Mouse (Mus musculus) forebrain, embryonic 15.5 days (tissue): ENCODE results near the gene Arid5b. TPM values are rescaled to one million over a fixed set of nuclear protein-coding genes. Genes with fewer than 3 reads are reported as not detected.
"Not testable (repeated sequence)": the region's sequence is repeated elsewhere in the genome, so short reads cannot be mapped to it uniquely, and the experiment has no call there.

Source experiments
- ATAC-seq: fragments of 200-750 bp; cut with Nextera tagmentation; replicated peaks from 2 replicates; pipeline ENCODE4 v1.8.0; 2017; ENCODE audit warnings: mild to moderate bottlenecking, moderate TSS enrichment, moderate library complexity
- H3K27ac ChIP-seq: fragments of 300-500 bp; sonication (generic); replicated peaks from 2 replicates; pipeline ENCODE4 v1.5.1; 2015; ENCODE audit warnings: mild to moderate bottlenecking, inconsistent platforms
- H3K27me3 ChIP-seq: fragments of 300-500 bp; sonication (generic); 2 replicates; pipeline ENCODE4 v1.6.1; 2015; ENCODE audit warnings: inconsistent platforms
- H3K36me3 ChIP-seq: fragments of 300-500 bp; sonication (generic); 2 replicates; pipeline ENCODE4 v1.6.1; 2015; ENCODE audit warnings: mild to moderate bottlenecking, inconsistent platforms
- H3K4me1 ChIP-seq: fragments of 300-500 bp; sonication (generic); 2 replicates; pipeline ENCODE4 v1.6.1; 2015; ENCODE audit warnings: inconsistent platforms
- H3K4me2 ChIP-seq: fragments of 300-500 bp; sonication (generic); replicated peaks from 2 replicates; pipeline ENCODE4 v1.6.1; 2015; ENCODE audit warnings: mild to moderate bottlenecking, inconsistent platforms
- H3K4me3 ChIP-seq: fragments of 300-500 bp; sonication (generic); 2 replicates; pipeline ENCODE4 v1.5.1; 2015; ENCODE audit warnings: mild to moderate bottlenecking, inconsistent platforms
- H3K9ac ChIP-seq: fragments of 300-500 bp; sonication (generic); replicated peaks from 2 replicates; pipeline ENCODE4 v1.6.1; 2015; ENCODE audit warnings: mild to moderate bottlenecking, inconsistent platforms
- H3K9me3 ChIP-seq: fragments of 300-500 bp; sonication (generic); 2 replicates; pipeline ENCODE4 v1.6.1; 2016; ENCODE audit warnings: inconsistent platforms
- WGBS: fragments of 180-500 bp; shearing (Covaris S2); methylation state at CpG from one replicate; pipeline ENCODE4 v1.1.7; 2015; ENCODE audit warnings: mixed read lengths; 5-methylcytosine and 5-hydroxymethylcytosine counted together
- polyA plus RNA-seq: library from polyadenylated mRNA; unstranded; fragments of >200 nt; fragmentation: Nextera tagmentation; extraction: Ambion mirVana; gene quantifications from 2 replicates; pipeline ENCODE4 v1.2.1, GENCODE M21; 2015

Gene Arid5b
- polyA plus RNA-seq, 1 experiment from 2014 or later: 15.1 TPM

DNA sequence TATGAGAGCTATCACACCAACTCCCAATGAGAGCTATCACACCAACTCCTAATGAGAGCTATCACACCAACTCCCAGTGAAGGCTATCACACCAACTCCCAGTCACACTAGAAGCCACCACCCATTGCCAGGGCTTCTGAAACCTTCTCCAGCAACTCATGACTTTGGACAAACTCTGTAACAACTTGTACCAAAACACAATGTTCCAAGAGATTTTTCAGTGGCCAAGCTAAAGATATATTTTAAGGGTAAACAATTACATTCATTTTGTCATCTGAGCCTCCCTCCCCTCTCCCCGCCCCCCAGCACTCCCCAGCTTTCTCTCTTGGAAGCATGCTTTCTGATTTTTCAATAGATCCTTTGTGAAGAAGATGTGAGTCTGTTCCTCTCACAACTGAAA is 168.9 kb downstream of the Arid5b start:
- peaks cover 38% of the 10 kb centered on the region for H3K4me1 ChIP-seq
- no peaks in the 10 kb centered on the region for H3K27me3 ChIP-seq
- H3K4me3 ChIP-seq: no peak overlapping the region
- ATAC-seq: no peak
- no peaks in the 10 kb centered on the region for H3K9me3 ChIP-seq
- 74% methylated on average over 1 of the region's 1 CpGs for WGBS
- H3K9ac ChIP-seq: no peak overlapping the region
- no peak overlapping the region for H3K27ac ChIP-seq
- H3K4me2 ChIP-seq: no peak overlapping the region
- H3K36me3 ChIP-seq: no peaks in the 10 kb centered on the region

DNA sequence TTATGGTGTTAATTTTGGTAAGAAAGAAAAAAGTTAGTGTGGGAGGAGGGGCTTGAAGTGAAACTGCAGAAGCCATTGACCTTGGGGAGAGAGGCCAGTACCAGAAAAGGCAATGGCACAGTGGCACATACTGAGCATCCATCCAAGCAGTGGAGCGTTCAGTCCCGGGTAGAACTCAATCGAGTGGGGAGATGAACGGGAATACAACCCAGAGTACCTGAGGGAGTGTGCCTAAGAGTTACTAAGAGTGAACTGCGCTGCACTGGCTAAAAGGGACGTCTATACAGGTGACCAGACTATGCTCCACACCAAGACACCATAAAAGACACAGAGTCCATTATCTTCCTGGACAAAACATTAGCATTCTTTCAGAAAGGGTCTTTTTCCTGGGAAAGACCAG is 170.8 kb downstream of the Arid5b start:
- H3K9ac ChIP-seq: no peak overlapping the region
- ATAC-seq: no peak
- H3K36me3 ChIP-seq: no peaks in the 10 kb centered on the region
- WGBS: 84% methylated on average over 6 of the region's 6 CpGs
- H3K4me3 ChIP-seq: no peak overlapping the region
- no peaks in the 10 kb centered on the region for H3K9me3 ChIP-seq
- H3K4me1 ChIP-seq: peaks cover 35% of the 10 kb centered on the region
- no peaks in the 10 kb centered on the region for H3K27me3 ChIP-seq
- no peak overlapping the region for H3K4me2 ChIP-seq
- H3K27ac ChIP-seq: no peak overlapping the region

DNA sequence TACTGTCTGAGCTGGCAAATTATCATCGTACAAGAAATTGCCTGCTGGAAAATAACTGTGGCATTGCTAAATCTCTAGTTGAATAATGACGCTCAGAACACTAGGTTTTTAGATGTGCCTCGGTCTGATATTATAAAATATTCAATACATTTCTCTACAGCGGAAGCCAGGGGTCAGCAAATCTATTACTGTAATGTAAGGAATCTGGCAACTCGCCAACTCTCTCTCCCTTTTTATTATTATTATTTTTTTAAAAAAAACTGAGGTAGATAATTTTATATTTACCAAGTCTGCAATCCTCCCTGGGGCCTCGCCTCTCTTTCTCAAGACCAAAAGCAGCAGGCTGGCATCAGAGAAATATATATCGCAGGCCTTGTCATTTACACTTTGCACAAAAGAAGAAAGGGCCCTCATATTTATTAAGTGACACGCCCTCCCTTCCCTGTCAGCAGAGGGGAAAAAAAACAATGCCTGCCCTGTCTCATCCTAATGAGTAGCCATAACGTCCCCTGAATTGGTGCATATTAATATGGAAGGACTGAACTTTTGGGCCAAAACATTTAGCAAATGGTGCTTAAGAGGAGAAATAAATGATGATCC is 172.1 kb downstream of the Arid5b start:
- no peak for ATAC-seq
- WGBS: 47% methylated on average over 9 of the region's 9 CpGs
- Histone ChIP-seq H3K9ac (no peak overlapping the region), H3K4me2 (no peak overlapping the region), H3K9me3 (no peaks in the 10 kb centered on the region), H3K4me1 (peaks cover 31% of the 10 kb centered on the region), H3K4me3 (no peak overlapping the region), H3K27me3 (no peaks in the 10 kb centered on the region), H3K27ac (0 out of 2 replicates have a peak overlapping the region, but pooled peaks have one; percentile 2), H3K36me3 (no peaks in the 10 kb centered on the region)

DNA sequence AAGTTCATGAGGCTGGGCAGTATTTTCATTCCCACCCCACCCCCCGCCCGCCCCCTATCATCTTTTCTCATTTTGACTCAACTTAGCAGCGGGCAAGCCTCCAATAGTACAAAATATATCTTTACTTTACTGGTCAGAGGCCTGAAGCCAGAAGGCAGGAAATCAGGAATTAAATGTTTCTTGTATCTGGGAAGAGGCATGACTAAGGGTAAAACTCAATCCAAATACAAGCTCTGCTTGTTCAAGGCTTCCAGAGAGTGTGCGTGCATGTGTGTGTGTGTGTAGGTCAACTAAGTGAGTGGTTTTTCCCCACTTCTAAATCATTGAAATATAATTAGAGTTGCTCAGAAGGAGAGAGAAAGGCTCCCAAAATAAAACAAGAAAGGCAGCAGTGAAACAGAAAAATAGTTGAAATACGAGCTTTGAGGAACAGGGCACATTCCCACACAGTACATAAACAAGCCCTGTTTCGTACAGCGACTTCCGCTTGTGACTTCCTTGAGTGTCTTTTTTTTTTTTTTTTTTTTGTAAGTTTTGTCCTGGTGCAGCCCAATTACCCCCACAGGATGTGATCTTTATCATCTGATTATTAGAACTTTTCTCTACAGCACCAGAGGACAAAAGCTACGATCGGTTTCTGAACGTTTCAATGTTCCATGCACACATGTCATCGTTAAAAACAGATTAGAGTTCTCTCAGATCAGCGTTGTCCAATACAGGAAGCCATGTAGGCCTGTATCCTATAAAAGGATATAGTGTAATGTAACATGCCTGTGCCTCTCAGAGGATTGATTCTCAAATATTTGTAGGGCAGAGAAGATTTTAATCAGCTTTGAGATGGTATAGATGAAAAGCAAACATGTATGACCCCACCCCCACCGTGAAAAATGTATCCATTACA is 173.4 kb downstream of the Arid5b start:
- H3K9ac ChIP-seq: no peak overlapping the region
- peaks cover 28% of the 10 kb centered on the region for H3K4me1 ChIP-seq
- H3K4me2 ChIP-seq: no peak overlapping the region
- WGBS: 50% methylated on average over 14 of the region's 14 CpGs
- H3K36me3 ChIP-seq: no peaks in the 10 kb centered on the region
- ATAC-seq: no peak
- H3K27me3 ChIP-seq: no peaks in the 10 kb centered on the region
- H3K9me3 ChIP-seq: no peaks in the 10 kb centered on the region
- H3K4me3 ChIP-seq: no peak overlapping the region
- H3K27ac ChIP-seq: peak overlapping the region; percentile 48

DNA sequence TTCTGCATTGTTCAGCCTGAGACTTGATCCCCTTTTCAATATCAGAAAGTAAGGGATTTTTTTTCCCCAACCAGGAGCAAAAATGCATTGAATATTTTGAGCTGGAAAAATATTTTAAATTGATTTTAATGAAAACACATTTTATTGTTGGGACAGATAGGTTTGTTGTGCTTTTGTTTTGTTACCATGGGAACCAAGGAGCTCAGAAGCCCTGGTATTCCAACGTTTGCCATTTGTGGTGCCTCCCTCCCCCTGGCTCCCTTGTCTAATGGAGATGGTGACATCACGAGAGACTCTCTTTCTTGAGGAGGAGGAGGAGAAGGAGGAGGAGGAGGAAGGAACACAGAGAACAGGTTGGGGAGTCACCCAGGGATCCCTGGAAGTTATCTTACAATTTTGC is 174.1 kb downstream of the Arid5b start:
- H3K9me3 ChIP-seq: no peaks in the 10 kb centered on the region
- no peak for ATAC-seq
- H3K27me3 ChIP-seq: no peaks in the 10 kb centered on the region
- 0 out of 2 replicates have a peak overlapping the region, but pooled peaks have one; percentile 15 for H3K27ac ChIP-seq
- 0% methylated on average over 2 of the region's 2 CpGs for WGBS
- no peak overlapping the region for H3K4me3 ChIP-seq
- no peaks in the 10 kb centered on the region for H3K36me3 ChIP-seq
- no peak overlapping the region for H3K4me2 ChIP-seq
- peaks cover 26% of the 10 kb centered on the region for H3K4me1 ChIP-seq
- no peak overlapping the region for H3K9ac ChIP-seq

DNA sequence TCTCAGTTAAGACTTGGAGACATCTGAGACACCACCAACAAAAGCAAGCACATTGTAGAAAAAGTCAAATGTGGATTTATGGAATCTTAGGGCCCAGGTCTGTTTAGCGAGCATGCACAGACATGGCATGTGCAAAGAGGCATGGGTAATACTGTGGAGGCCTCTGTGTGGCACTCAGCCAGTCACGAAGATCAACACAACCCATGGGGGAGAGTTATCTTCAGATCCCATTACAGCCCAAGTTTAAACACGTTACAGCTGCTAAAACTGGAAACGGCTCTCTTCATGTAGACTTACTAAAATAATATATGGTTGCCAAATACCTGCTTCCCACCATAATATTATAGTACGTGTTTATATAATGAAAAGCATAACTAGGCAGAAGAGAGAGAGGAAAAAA is 174.6 kb downstream of the Arid5b start:
- 0 out of 2 replicates have a peak overlapping the region, but pooled peaks have one; percentile 15 for H3K27ac ChIP-seq

DNA sequence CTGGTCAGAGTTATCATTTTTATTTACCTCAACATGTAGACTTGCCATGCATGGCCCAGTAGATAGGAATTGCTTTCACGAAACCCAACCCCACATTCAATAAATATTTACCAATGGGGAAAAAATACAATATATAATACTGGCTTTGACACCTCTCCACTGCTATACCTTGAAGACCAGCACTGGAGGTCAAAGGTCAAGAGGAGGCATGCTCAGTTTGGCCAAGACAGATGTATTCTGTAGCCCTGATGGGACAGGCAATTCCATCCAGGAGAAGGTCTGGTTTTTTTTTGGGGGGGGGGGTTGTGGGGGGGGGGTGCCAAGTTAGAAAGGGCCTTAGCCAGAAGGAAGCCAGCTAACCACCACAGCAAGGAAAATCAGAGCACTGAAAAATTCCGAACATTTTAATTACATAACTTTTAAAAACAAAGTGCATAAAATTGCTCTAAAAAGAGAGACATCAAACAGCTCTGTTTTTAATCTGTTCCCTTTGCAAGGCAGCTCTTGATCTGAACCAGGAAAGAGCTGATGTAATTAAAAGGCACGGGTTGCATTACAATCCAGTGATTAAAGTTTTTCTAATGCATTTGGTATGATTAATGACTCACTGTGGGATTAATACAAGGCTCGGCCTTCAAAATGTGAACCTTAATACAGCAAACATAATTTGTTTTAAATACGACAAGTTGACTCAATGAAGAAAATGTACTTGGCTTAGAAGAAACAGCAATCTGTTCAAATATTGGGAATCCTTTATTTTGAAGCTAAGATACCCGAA is 175.3 kb downstream of the Arid5b start:
- H3K9ac ChIP-seq: no peak overlapping the region
- H3K27me3 ChIP-seq: no peaks in the 10 kb centered on the region
- H3K4me2 ChIP-seq: no peak overlapping the region
- peaks cover 26% of the 10 kb centered on the region for H3K4me1 ChIP-seq
- H3K9me3 ChIP-seq: no peaks in the 10 kb centered on the region
- H3K4me3 ChIP-seq: no peak overlapping the region
- no peak for ATAC-seq
- no peaks in the 10 kb centered on the region for H3K36me3 ChIP-seq
- WGBS: 70% methylated on average over 6 of the region's 6 CpGs
- H3K27ac ChIP-seq: no peak overlapping the region

More for the DNA sequence above, 174.6 kb downstream of the Arid5b start:
- Histone ChIP-seq H3K36me3 (no peaks in the 10 kb centered on the region), H3K4me2 (no peak overlapping the region), H3K9ac (no peak overlapping the region), H3K9me3 (no peaks in the 10 kb centered on the region), H3K4me3 (no peak overlapping the region), H3K27me3 (no peaks in the 10 kb centered on the region), H3K4me1 (peaks cover 26% of the 10 kb centered on the region)
- peak; percentile 64 for ATAC-seq
- WGBS: 62% methylated on average over 5 of the region's 5 CpGs

DNA sequence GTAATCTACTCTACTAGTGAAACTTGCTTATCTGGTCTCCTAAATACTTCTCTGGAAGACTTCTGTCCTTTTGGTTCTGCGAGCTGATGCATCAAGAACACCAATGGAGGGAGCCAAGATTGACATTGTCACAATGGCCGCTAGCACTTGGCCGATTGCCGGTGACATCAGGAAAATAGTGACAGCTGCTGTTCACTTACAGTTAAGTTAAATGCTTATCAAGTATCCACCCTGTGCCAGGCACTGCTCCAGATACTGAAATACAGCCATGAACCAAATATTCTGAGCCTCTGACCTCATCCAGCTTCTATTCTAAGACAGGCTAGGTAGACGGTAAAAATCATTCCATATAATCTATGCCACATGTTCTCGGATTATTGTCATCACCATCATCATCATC is 176.0 kb downstream of the Arid5b start:
- H3K9ac ChIP-seq: no peak overlapping the region
- H3K9me3 ChIP-seq: no peaks in the 10 kb centered on the region
- H3K27me3 ChIP-seq: no peaks in the 10 kb centered on the region
- no peak overlapping the region for H3K4me2 ChIP-seq
- H3K36me3 ChIP-seq: peaks cover 7% of the 10 kb centered on the region; the same call in 1 of the 2 replicates
- H3K4me1 ChIP-seq: peaks cover 26% of the 10 kb centered on the region
- H3K27ac ChIP-seq: no peak overlapping the region
- 93% methylated on average over 6 of the region's 6 CpGs for WGBS
- ATAC-seq: no peak
- H3K4me3 ChIP-seq: no peak overlapping the region

DNA sequence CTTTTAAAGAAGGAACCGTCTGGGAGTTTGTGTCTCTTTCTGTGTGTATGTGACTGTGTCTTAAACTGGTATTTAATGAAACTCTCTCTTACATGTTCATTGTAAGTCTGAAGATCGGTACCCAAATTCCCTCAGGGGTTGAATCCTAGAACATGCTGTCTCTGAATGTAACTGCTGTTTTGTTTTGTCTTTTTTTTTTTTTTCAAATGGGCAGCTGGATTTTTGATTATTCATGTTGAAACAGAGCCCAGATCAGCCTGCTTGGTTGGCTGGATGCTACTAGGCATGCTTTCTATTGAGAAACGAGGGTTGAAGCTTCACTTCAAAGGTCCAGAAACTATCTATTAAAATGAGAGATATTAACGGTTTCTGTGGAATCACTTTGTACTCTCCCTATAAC is 177.3 kb downstream of the Arid5b start:
- Histone ChIP-seq H3K4me2 (no peak overlapping the region), H3K9me3 (no peaks in the 10 kb centered on the region), H3K4me3 (no peak overlapping the region), H3K4me1 (peaks cover 20% of the 10 kb centered on the region), H3K9ac (no peak overlapping the region), H3K27ac (no peak overlapping the region), H3K27me3 (no peaks in the 10 kb centered on the region), H3K36me3 (peaks cover 18% of the 10 kb centered on the region)
- no peak for ATAC-seq
- 72% methylated on average over 4 of the region's 4 CpGs for WGBS

DNA sequence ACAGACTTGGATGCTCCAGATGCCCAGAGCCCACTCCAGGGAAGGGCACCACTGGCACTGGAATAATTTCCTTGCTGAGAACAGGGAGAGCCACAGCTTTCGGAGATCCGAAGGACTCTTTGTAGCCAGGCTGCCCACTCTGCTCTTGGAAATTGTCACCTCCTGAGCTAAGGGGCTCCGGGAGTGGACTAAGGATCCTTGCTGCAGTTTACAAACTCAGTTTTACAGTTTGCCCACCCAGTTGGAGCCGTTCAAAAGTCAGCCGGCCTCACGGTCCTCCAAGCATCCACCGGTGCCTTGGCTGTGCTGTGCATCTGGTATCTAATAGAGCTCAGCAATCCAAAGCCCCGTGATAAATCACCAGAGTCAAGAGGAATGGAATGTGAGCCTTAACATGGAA is 178.0 kb downstream of the Arid5b start:
- Histone ChIP-seq H3K27me3 (no peaks in the 10 kb centered on the region), H3K4me1 (peaks cover 12% of the 10 kb centered on the region), H3K4me2 (no peak overlapping the region), H3K9ac (no peak overlapping the region), H3K36me3 (peaks cover 20% of the 10 kb centered on the region), H3K9me3 (no peaks in the 10 kb centered on the region), H3K27ac (no peak overlapping the region), H3K4me3 (no peak overlapping the region)
- WGBS: 95% methylated on average over 8 of the region's 8 CpGs
- ATAC-seq: no peak

DNA sequence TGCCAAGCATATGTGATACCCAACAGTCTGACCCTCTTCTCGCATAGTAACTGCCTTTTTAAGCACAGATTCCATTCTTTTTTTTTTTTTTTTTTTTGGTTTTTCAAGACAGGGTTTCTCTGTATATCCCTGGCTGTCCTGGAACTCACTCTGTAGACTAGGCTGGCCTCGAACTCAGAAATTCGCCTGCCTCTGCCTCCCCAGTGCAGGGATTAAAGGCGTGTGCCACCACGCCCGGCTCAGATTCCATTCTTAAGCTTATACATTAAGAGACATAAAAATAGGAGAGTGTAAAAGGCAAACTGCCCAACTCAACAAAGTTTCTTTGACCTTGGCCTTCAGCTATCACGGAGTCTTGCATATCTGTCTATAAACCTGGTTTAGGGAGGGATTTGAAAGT is 178.7 kb downstream of the Arid5b start:
- H3K4me1 ChIP-seq, H3K9ac ChIP-seq, H3K9me3 ChIP-seq, ATAC-seq, H3K27me3 ChIP-seq, H3K27ac ChIP-seq, H3K4me3 ChIP-seq, H3K4me2 ChIP-seq: not testable (repeated sequence)
- 94% methylated on average over 7 of the region's 7 CpGs for WGBS
- peaks cover 20% of the 10 kb centered on the region for H3K36me3 ChIP-seq
